Mouse (Mus musculus): ENCODE data around the gene Homez.

- TF ChIP-seq ZNF384 (IDR thresholded peaks at IDR 0.05; ENCODE audit: low read depth, low read length) (no peak), HCFC1 (IDR thresholded peaks at IDR 0.05; ENCODE audit: borderline replicate concordance, insufficient read depth, low read length) (no peak)
Observed at GRCm38 (mm10) chr14:54809668-54810033, 61.1 kb downstream of the Homez start.

Data from ES-E14 (cell line).